11 mouse cellular contexts compared by ENCODE assay signal in genomic region chr16:21402068-21402467, GRCm38 (mm10). TPM values are rescaled to one million over a fixed set of nuclear protein-coding genes. Genes with fewer than 3 reads are reported as not detected.
DNase-seq lines count a peak whose midpoint lies in the region; ATAC-seq lines count a peak whose summit lies in the region.
"Had no signal": no experiment of that assay in that cellular context is flagged by ENCODE, and none has a peak within 500 bp of the region (broad histone marks: within the 10 kb centered on the region; RNA-seq: fewer than 3 reads in every experiment).

No protein-coding gene starts in this region.

- H3K27ac ChIP-seq in kidney, embryonic 14.5 days (ENCODE audit: low read depth, low read length): no peak overlapping the region
- H3K27ac ChIP-seq: hindbrain, embryonic 10.5 days; limb, embryonic 15.5 days had no signal

- peaks cover 11% of the 10 kb centered on the region; the same call in 1 of the 2 replicates for H3K4me1 ChIP-seq in kidney, embryonic 14.5 days (ENCODE audit: control insufficient read depth, insufficient read depth, low read length)

- ATAC-seq in frontal cortex, adult (ENCODE audit: low TSS enrichment): peak; percentile 74
- ATAC-seq in kidney, embryonic 14.5 days (ENCODE audit: low FRiP score, low TSS enrichment): peak; percentile 30

- no peak overlapping the region for H3K4me3 ChIP-seq in kidney, embryonic 14.5 days (ENCODE audit: low read length)
- H3K4me3 ChIP-seq: hindbrain, embryonic 10.5 days; limb, embryonic 15.5 days had no signal

- WGBS in kidney, embryonic 14.5 days: 31% methylated on average over 17 of the region's 17 CpGs

- no peak overlapping the region for H3K9ac ChIP-seq in kidney, embryonic 14.5 days (ENCODE audit: low read depth, low read length)
- H3K9ac ChIP-seq: limb, embryonic 15.5 days had no signal

- H3K36me3 ChIP-seq in kidney, embryonic 14.5 days (ENCODE audit: control insufficient read depth, insufficient read depth, low read length): no peaks in the 10 kb centered on the region
- H3K36me3 ChIP-seq: hindbrain, embryonic 10.5 days; limb, embryonic 15.5 days had no signal

- peak overlapping the region; percentile 19; the same call in 1 of the 2 replicates for H3K4me2 ChIP-seq in kidney, embryonic 14.5 days (replicated peaks; ENCODE audit: low read depth, low read length)
- H3K4me2 ChIP-seq: limb, embryonic 15.5 days had no signal

- H3K27me3 ChIP-seq in kidney, embryonic 14.5 days (ENCODE audit: control insufficient read depth, insufficient read depth, low read length): no peaks in the 10 kb centered on the region; the same call in 1 of the 2 replicates
- H3K27me3 ChIP-seq: limb, embryonic 15.5 days had no signal

- no peak for DNase-seq in frontal cortex, postnatal 25 days (ENCODE audit: low spot score in 2 of 2)
- peak; percentile 69 for DNase-seq in right cerebral cortex, adult 18-20 months
- no peak for DNase-seq in right cerebral cortex, postnatal 4 days
- no peak for DNase-seq in testis, postnatal 10 days (ENCODE audit: low spot score)
- DNase-seq in adrenal gland, postnatal 4 days (ENCODE audit: low spot score in 2 of 2): no peak
- DNase-seq in urinary bladder, postnatal 36 days (ENCODE audit: low spot score in 2 of 2): no peak
- DNase-seq: B cell, adult 2 months had no signal

- H3K9me3 ChIP-seq in kidney, embryonic 14.5 days (ENCODE audit: control insufficient read depth, low read length): no peaks in the 10 kb centered on the region
- H3K9me3 ChIP-seq: hindbrain, embryonic 10.5 days; limb, embryonic 15.5 days had no signal

RNA-seq across cellular contexts. Expression of gene Vps8, which starts 20.9 kb away (rescaled TPM):
- polyA plus RNA-seq in kidney, embryonic 14.5 days (2014; fragmentation: Nextera tagmentation; extraction: Ambion mirVana): 6.1 and 14.2 TPM in 2 replicates
- total RNA-seq in adrenal gland, postnatal 4 days (2021): 10 to 100 TPM; 24.5 to 26.1 TPM
